Mouse (Mus musculus) lung, postnatal 4 days (tissue): ENCODE data around the gene Sgms2.
A peak's percentile ranks its signal among the peaks of the same experiment; 100 is the strongest.

ENCODE experiments used
- DNase-seq, 2 experiments: peaks; one replicate each; pipeline ENCODE4 v3.0.0; 2021

Gene Sgms2

GRCm38 (mm10) chr3:131302452-131303319, 188.5 kb downstream of the Sgms2 start, which contains the start of gene Cyp2u1:
Cyp2u1 (minus strand) TSS chr3:131303227.
- DNase-seq: peak; percentile 90 to 91

DNA sequence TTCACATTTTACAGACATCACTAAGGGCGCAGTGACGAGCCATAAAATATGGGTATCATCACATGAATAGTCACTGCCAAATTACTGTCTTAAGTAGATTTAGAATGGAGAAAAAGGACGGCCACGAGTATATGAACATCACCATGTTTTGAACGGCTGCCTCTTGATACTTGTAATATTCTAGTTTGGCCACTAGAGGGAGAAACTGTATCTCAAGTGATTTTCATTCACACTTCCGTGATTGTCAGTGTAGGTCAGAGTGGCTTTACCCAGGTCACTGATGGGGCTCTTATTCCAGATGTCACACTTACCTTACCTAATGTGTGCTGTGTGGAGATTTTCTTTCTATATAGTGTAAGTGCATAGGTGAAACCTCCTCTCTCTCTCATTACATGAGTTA, 191.3 kb downstream of the Sgms2 start:
- DNase-seq: no peak

GRCm38 (mm10) chr3:131299078-131299477, 192.1 kb downstream of the Sgms2 start:
- DNase-seq: no peak

GRCm38 (mm10) chr3:131296893-131297292, 194.3 kb downstream of the Sgms2 start:
- DNase-seq: no peak

DNA sequence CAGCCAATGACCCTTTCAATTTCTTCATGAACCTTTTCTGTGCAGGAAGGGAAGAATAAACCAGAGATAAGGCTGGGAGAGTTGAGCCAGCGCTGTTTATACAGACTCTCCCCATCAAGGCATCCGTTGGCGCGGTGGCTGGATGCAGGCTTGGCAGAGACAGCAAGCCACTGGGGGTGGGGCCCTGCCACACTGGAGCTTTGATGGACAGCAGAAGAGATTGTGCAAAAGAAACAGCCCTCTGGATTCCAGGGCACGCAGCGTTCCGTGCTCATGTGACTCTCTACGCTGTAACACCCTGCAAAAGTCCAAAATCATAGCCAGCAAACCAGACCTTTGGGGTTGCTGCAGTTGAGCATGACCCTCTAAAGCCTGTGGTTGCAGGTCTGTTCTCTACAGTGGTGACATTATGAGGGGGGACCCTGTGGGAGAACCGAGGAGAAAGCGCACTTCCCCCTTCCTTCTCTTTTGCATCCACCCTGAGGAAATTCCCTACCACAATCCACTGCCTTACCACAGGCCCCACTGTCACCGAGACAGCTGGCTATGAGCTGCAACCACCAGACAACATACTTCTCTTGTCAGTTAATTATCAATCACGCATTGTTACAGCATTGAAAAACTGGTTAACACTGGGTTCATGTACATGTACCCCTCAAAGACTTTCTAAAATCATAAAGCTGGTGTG, 195.6 kb downstream of the Sgms2 start:
- peak; percentile 54 to 86 for DNase-seq

DNA sequence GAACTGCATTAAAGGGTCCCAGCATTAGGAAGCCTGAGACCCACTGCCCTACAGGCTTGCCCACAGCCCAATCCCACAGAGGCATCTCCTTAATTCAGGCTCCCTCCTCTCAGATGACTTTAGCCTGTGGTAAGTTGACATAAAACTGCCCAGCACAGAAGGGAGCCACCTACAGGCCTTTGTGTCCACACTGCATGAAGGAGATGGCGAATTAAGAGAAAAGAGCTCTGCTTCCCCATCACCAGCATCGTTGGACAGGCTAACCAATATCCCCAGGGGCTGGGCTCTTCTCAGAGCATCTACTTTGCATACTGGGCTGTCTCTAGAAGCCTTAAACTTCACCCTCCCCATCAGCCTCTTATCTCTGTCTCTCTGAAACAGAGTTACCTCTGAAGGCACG, 196.7 kb downstream of the Sgms2 start:
- DNase-seq: no peak

- no peak for DNase-seq
Measured at GRCm38 (mm10) chr3:131292959-131293358, 198.3 kb downstream of the Sgms2 start.

GRCm38 (mm10) chr3:131292349-131292748, 198.9 kb downstream of the Sgms2 start:
- DNase-seq: no peak

- DNase-seq: no peak
Measured at GRCm38 (mm10) chr3:131291890-131292289, 199.3 kb downstream of the Sgms2 start.

GRCm38 (mm10) chr3:131274151-131274550, 217.1 kb downstream of the Sgms2 start:
- DNase-seq: peak; percentile 46 to 83

- no peak for DNase-seq
Measured at GRCm38 (mm10) chr3:131272374-131273100, 218.7 kb downstream of the Sgms2 start.

DNA sequence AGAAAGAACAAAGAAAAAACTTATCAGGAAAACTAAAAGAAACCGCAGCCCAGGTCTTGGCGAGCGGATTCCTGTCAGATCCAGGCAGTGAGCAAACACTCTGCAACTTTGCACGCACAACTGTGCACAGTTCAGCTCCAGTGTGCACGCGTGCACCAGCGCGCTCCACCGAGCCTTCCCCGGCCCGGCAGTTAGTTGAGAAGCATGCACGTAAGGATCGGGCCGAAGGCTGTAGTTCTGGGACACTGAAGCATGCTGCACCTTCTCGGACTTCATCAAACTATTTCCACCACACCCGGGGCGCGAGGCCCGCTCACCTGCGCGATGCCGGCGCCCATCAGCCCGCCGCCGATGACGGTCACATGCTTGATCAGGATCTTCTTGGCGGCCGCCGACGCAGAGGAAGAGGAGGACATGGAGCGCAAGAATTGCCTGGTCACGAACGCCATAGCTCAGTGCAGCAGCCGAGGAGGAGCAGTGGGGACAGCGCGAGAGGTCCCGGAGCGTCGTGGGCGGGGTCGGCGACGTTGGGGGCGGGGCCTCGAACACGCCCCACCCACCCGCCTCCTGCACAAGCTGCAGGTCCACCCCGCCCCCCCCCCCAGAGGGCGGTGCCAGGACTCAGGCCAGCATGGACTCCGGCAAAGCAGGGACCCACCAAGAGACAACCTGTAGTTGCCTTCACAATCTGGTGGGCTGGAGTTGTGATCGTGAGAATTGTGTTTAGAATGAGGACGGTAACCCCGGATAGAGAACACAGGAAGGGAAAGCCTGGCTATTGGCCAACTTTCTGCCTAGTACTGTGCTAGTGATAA, 219.4 kb downstream of the Sgms2 start, which contains the start of gene Hadh:
Hadh (minus strand) TSS at position 543 of the 815 bp plus-strand sequence.
- DNase-seq: peak; percentile 91 to 92

GRCm38 (mm10) chr3:131271157-131271556, 220.1 kb downstream of the Sgms2 start:
- DNase-seq: peak; percentile 73 to 74

DNA sequence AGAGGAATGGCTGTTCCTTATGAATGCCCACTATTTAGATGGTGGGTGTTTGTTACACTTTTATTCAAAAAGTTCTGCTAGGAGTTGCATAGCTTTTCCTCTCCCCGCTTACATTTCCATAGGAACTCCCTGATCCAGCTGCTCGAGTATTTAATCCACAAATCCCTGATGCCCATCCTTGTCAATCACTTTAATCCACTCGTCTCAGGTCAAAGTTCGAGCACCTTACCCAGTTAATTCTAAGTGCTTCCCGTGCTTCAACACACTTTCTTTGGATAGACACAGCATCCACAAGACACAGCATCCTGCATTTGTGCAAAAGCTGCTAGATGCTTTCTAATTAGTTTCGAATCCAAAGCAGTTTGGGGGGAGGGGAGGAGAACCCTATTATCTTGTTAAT, 220.8 kb downstream of the Sgms2 start:
- no peak for DNase-seq
